Mouse (Mus musculus) heart, embryonic 12.5 days (tissue): ENCODE results near the gene Adamtsl1. TPM values are rescaled to one million over a fixed set of nuclear protein-coding genes. Genes with fewer than 3 reads are reported as not detected.

Experiments
- ATAC-seq: fragments of 200-750 bp; cut with Nextera tagmentation; 2 replicates; pipeline ENCODE4 v1.8.0; 2017; ENCODE audit warnings: moderate TSS enrichment, moderate library complexity; ENCODE audit not compliant: insufficient number of reproducible peaks, low FRiP score
- H3K27ac ChIP-seq: fragments of 300-500 bp; sonication (generic); 2 replicates; pipeline ENCODE4 v1.5.1; 2016; ENCODE audit warnings: mild to moderate bottlenecking, moderate library complexity; ENCODE audit not compliant: poor library complexity, severe bottlenecking
- H3K27me3 ChIP-seq: fragments of 300-500 bp; sonication (generic); replicated peaks from 2 replicates; pipeline ENCODE4 v1.6.1; 2016; ENCODE audit warnings: mild to moderate bottlenecking, moderate library complexity
- H3K36me3 ChIP-seq: fragments of 300-500 bp; sonication (generic); 2 replicates; pipeline ENCODE4 v1.6.1; 2016; ENCODE audit warnings: mild to moderate bottlenecking, moderate library complexity
- H3K4me1 ChIP-seq: fragments of 300-500 bp; sonication (generic); replicated peaks from 2 replicates; pipeline ENCODE4 v1.6.1; 2016; ENCODE audit warnings: mild to moderate bottlenecking
- H3K4me2 ChIP-seq: fragments of 300-500 bp; sonication (generic); 2 replicates; pipeline ENCODE4 v1.6.1; 2016; ENCODE audit warnings: mild to moderate bottlenecking, moderate library complexity
- H3K4me3 ChIP-seq: fragments of 300-500 bp; sonication (generic); 2 replicates; pipeline ENCODE4 v1.5.1; 2016; ENCODE audit warnings: mild to moderate bottlenecking
- H3K9ac ChIP-seq: fragments of 300-500 bp; sonication (generic); 2 replicates; pipeline ENCODE4 v1.6.1; 2016; ENCODE audit warnings: mild to moderate bottlenecking, moderate library complexity
- H3K9me3 ChIP-seq: fragments of 300-500 bp; sonication (generic); replicated peaks from 2 replicates; pipeline ENCODE4 v1.6.1; 2016; ENCODE audit warnings: mild to moderate bottlenecking, moderate library complexity
- WGBS: fragments of 180-500 bp; shearing (Covaris S2); methylation state at CpG from one replicate; pipeline ENCODE4 v1.1.7; 2016; 5-methylcytosine and 5-hydroxymethylcytosine counted together
- polyA plus RNA-seq: library from polyadenylated mRNA; unstranded; fragments of >200 nt; fragmentation: Nextera tagmentation; extraction: Ambion mirVana; gene quantifications from 2 replicates; pipeline ENCODE4 v1.2.1, GENCODE M21; 2016

Adamtsl1 gene
- polyA plus RNA-seq, 1 experiment from 2014 or later = 12.4 TPM

DNA sequence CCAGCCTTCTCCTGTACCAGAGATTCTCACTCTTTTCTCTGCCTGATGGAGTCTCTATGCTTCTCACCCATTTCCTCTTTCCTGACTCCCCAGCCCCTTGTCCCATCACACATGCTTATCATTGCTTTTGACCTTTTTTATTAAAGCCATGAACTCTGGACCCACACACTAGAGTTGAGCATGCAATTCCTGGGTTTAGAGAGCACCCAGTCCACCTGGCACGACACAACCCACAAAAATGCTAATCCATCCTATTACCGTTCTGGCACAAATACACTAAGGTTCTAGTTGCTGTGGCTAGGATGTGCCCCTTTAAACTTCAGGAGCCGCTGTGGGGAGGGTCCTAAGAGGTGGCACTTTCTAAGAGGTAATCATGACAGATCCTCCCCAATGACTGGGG lies 921.7 kb downstream of the Adamtsl1 start:
- Histone ChIP-seq H3K27ac (no peak overlapping the region), H3K9me3 (no peaks in the 10 kb centered on the region), H3K4me3 (no peak overlapping the region), H3K27me3 (no peaks in the 10 kb centered on the region), H3K9ac (no peak overlapping the region), H3K4me2 (no peak overlapping the region), H3K36me3 (no peaks in the 10 kb centered on the region), H3K4me1 (no peaks in the 10 kb centered on the region)
- 93% methylated on average over 3 of the region's 3 CpGs for WGBS
- ATAC-seq = no peak

DNA sequence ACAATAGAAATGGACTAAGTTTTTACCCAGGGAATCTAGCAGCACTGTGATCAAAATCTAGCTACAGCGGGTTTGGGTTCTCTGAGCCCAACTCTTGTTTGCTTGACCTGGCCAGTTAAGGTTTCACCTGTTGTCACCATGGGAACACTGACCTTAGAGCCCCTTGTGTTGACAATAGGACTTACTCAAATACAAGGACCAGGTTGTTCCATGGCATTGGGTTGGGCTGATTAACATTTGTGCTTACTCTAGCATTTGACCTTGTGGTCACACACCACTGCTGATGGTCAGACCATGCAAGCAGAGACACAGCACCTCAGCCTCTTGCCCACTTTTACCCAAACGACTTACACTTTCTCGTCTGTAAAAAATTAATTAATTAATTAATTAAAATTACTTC lies 922.4 kb downstream of the Adamtsl1 start:
- H3K4me2 ChIP-seq = no peak overlapping the region
- H3K36me3 ChIP-seq = no peaks in the 10 kb centered on the region
- no peak overlapping the region for H3K27ac ChIP-seq
- H3K27me3 ChIP-seq = no peaks in the 10 kb centered on the region
- H3K9ac ChIP-seq = no peak overlapping the region
- H3K4me3 ChIP-seq = no peak overlapping the region
- WGBS = 88% methylated on average over 3 of the region's 3 CpGs
- no peaks in the 10 kb centered on the region for H3K4me1 ChIP-seq
- H3K9me3 ChIP-seq = no peaks in the 10 kb centered on the region
- ATAC-seq = no peak

DNA sequence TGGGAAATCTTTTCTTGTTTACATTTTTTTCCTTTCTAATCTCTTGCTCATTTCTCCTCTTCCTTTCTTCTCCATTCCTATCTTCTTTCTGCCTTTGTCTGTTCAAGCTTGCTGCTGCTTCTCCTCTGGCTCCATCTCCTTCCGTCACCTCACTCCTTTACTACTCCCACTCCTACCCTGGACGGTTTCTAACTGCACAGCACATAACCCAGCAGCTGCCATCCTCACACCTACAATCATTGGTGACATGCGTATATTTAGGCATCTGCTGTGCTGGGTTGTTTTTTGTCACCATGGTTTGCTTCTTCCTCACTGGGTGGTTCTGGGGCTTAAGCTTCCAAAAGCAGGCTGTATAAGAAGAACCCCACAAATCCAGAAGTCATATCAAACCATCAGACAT lies 936.5 kb downstream of the Adamtsl1 start:
- Histone ChIP-seq H3K4me1 (no peaks in the 10 kb centered on the region), H3K27me3 (no peaks in the 10 kb centered on the region), H3K9ac (no peak overlapping the region), H3K36me3 (no peaks in the 10 kb centered on the region), H3K27ac (no peak overlapping the region), H3K4me2 (no peak overlapping the region), H3K4me3 (no peak overlapping the region), H3K9me3 (no peaks in the 10 kb centered on the region)
- 76% methylated on average over 3 of the region's 3 CpGs for WGBS
- ATAC-seq = no peak

DNA sequence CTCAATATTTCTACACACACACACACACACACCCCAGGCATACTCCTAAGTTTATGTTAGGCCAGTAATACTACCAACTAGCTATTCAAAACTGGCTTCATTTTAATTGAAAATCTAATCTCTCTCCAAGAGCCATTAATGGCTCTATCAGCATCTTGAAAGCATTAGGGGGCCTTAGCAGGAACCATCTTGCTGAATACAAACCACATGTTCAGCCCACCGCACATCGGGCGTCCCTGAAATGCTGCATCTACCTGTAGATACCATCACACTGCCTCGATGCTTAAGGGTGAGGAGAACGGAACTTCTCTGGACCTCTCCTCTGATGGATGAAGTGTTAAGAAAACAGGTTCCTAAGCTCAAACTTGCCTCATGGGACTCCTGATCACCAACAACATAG lies 950.8 kb downstream of the Adamtsl1 start:
- no peak overlapping the region for H3K9ac ChIP-seq
- H3K9me3 ChIP-seq = no peaks in the 10 kb centered on the region
- H3K27me3 ChIP-seq = no peaks in the 10 kb centered on the region
- H3K27ac ChIP-seq = no peak overlapping the region
- no peaks in the 10 kb centered on the region for H3K36me3 ChIP-seq
- no peak for ATAC-seq
- H3K4me2 ChIP-seq = no peak overlapping the region
- no peaks in the 10 kb centered on the region for H3K4me1 ChIP-seq
- no peak overlapping the region for H3K4me3 ChIP-seq
- WGBS = 82% methylated on average over 5 of the region's 5 CpGs
